In the genomic region with DNA sequence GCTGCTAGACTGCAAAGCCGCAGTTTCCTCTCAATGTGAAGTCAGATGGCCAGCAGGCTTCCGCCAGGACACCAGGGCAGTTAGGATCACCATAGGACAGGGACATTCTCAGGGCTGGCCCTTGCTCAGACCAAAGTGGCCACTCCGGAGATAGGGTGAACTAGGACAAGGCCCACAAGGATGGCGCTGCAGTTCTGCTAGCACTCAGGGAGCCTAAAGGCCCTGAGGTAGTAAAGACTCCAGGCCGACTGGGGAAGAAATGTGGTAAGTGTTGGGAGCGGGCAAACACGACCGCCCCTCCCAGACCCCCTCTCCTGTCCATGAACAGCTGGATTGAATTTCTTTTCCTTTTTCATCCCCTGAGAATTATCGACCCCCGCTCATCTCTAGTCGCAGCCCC, we compare ENCODE assay signal across 8 mouse cellular contexts.
A peak's percentile ranks its signal among the peaks of the same experiment; 100 is the strongest.
DNase-seq lines count a peak whose midpoint lies in the region; ATAC-seq and TF ChIP-seq lines count a peak whose summit lies in the region.

No protein-coding gene starts in this region.

- ATAC-seq in forebrain, embryonic 12.5 days (ENCODE audit: low FRiP score): peak; percentile 25; the same call in 1 of the 2 replicates
- ATAC-seq in liver, embryonic 15.5 days (ENCODE audit: insufficient read depth): no peak

- H3K9me3 ChIP-seq in heart, embryonic 10.5 days: no peaks in the 10 kb centered on the region
- H3K9me3 ChIP-seq in forebrain, embryonic 12.5 days: no peaks in the 10 kb centered on the region
- no peaks in the 10 kb centered on the region for H3K9me3 ChIP-seq in liver, embryonic 15.5 days (replicated peaks)

- 9% methylated on average over 11 of the region's 11 CpGs for WGBS in heart, embryonic 10.5 days
- whole genome bisulfite sequencing in forebrain, embryonic 12.5 days: 8% methylated on average over 11 of the region's 11 CpGs
- 10% methylated on average over 11 of the region's 11 CpGs for WGBS in liver, embryonic 15.5 days (ENCODE audit: insufficient replicate concordance)
- 26% methylated on average over 11 of the region's 11 CpGs for WGBS in thymus, adult 2 months

- H3K9ac ChIP-seq in forebrain, embryonic 12.5 days: peak overlapping the region; percentile 66
- H3K9ac ChIP-seq in liver, embryonic 15.5 days: no peak overlapping the region

- H3K4me1 ChIP-seq in heart, embryonic 10.5 days: peaks cover 13% of the 10 kb centered on the region
- peaks cover 14% of the 10 kb centered on the region for H3K4me1 ChIP-seq in forebrain, embryonic 12.5 days
- no peaks in the 10 kb centered on the region for H3K4me1 ChIP-seq in liver, embryonic 15.5 days (replicated peaks)
- no peaks in the 10 kb centered on the region for H3K4me1 ChIP-seq in thymus, adult 2 months (replicated peaks; ENCODE audit: control insufficient read depth, insufficient read depth, low read length)

- H3K27ac ChIP-seq in heart, embryonic 10.5 days: no peak overlapping the region; the same call in 1 of the 2 replicates
- no peak overlapping the region for H3K27ac ChIP-seq in forebrain, embryonic 12.5 days
- no peak overlapping the region for H3K27ac ChIP-seq in liver, embryonic 15.5 days (replicated peaks)
- no peak overlapping the region for H3K27ac ChIP-seq in thymus, adult 2 months (ENCODE audit: control insufficient read depth, insufficient read depth, low read length)

- intact Hi-C loops in heart, postnatal 25 days (cut with DNase I): no loop called here

- H3K27me3 ChIP-seq in heart, embryonic 10.5 days (ENCODE audit: insufficient read depth, poor library complexity, severe bottlenecking): peaks cover 68% of the 10 kb centered on the region
- peaks cover 49% of the 10 kb centered on the region for H3K27me3 ChIP-seq in forebrain, embryonic 12.5 days
- peaks cover 51% of the 10 kb centered on the region for H3K27me3 ChIP-seq in liver, embryonic 15.5 days
- no peaks in the 10 kb centered on the region; the same call in 1 of the 2 replicates for H3K27me3 ChIP-seq in thymus, adult 2 months (ENCODE audit: control insufficient read depth, insufficient read depth, low read length)

- TF ChIP-seq CTCF in thymus, adult 2 months (IDR thresholded peaks at IDR 0.05; ENCODE audit: borderline replicate concordance, control insufficient read depth, extremely low read depth, insufficient read depth, low read length, poor library complexity): no peak

- peak overlapping the region; percentile 93 for H3K4me2 ChIP-seq in forebrain, embryonic 12.5 days
- H3K4me2 ChIP-seq in liver, embryonic 15.5 days: peak overlapping the region; percentile 61

- no peak for DNase-seq in heart, embryonic 10.5 days (ENCODE audit: low spot score)
- DNase-seq in heart, postnatal 25 days (ENCODE audit: low spot score): no peak
- peak; percentile 11 for DNase-seq in ES-CJ7 (ENCODE audit: low read depth, low spot score)
- no peak for DNase-seq in thymus, adult 2 months
- DNase-seq in Muller cell, postnatal 12 days (ENCODE audit: inconsistent ontology term): no peak
- DNase-seq in gastrocnemius, postnatal 4 days (ENCODE audit: low spot score in 2 of 2): no peak

- TF ChIP-seq POLR2A in thymus, adult 2 months (IDR thresholded peaks at IDR 0.05; ENCODE audit: control insufficient read depth, extremely low read depth, insufficient read depth, low read length, poor library complexity): no peak

- H3K4me3 ChIP-seq in heart, embryonic 10.5 days: peak overlapping the region; percentile 71
- H3K4me3 ChIP-seq in forebrain, embryonic 12.5 days (replicated peaks): peak overlapping the region; percentile 57
- peak overlapping the region; percentile 42 for H3K4me3 ChIP-seq in liver, embryonic 15.5 days (replicated peaks)
- H3K4me3 ChIP-seq in thymus, adult 2 months (ENCODE audit: control insufficient read depth, insufficient read depth, low read length): no peak overlapping the region

- H3K36me3 ChIP-seq in heart, embryonic 10.5 days: no peaks in the 10 kb centered on the region
- no peaks in the 10 kb centered on the region for H3K36me3 ChIP-seq in forebrain, embryonic 12.5 days (replicated peaks)
- no peaks in the 10 kb centered on the region for H3K36me3 ChIP-seq in liver, embryonic 15.5 days (replicated peaks)
- no peaks in the 10 kb centered on the region for H3K36me3 ChIP-seq in thymus, adult 2 months (ENCODE audit: control insufficient read depth, insufficient read depth, low read length)
